Mouse (Mus musculus) heart, embryonic 16.5 days (tissue): Measurements from ENCODE around the gene Ehd4. TPM values are rescaled to one million over a fixed set of nuclear protein-coding genes. Genes with fewer than 3 reads are reported as not detected.
A peak's percentile ranks its signal among the peaks of the same experiment; 100 is the strongest.

ENCODE experiments used
- ATAC-seq: fragments of 200-750 bp; cut with Nextera tagmentation; replicated peaks from 2 replicates; pipeline ENCODE4 v1.8.0; 2017; ENCODE audit warnings: moderate number of reproducible peaks; ENCODE audit not compliant: insufficient read depth, low FRiP score; ENCODE audit errors: extremely low read depth
- H3K27ac ChIP-seq: fragments of 300-500 bp; sonication (generic); 2 replicates; pipeline ENCODE4 v1.5.1; 2014; ENCODE audit warnings: mild to moderate bottlenecking, low read length, control low read depth, moderate library complexity
- H3K27me3 ChIP-seq: fragments of 300-500 bp; sonication (generic); 2 replicates; pipeline ENCODE4 v1.6.1; 2014; ENCODE audit warnings: low read length, mixed read lengths; ENCODE audit not compliant: control insufficient read depth, insufficient read depth
- H3K36me3 ChIP-seq: fragments of 300-500 bp; sonication (generic); 2 replicates; pipeline ENCODE4 v1.6.1; 2014; ENCODE audit not compliant: control insufficient read depth, insufficient read depth
- H3K4me1 ChIP-seq: fragments of 300-500 bp; sonication (generic); 2 replicates; pipeline ENCODE4 v1.6.1; 2014; ENCODE audit warnings: low read length, mixed read lengths; ENCODE audit not compliant: control insufficient read depth, insufficient read depth
- H3K4me2 ChIP-seq: fragments of 300-500 bp; sonication (generic); 2 replicates; pipeline ENCODE4 v1.6.1; 2014; ENCODE audit warnings: low read depth, mild to moderate bottlenecking, control low read depth, low read length
- H3K4me3 ChIP-seq: fragments of 300-500 bp; sonication (generic); 2 replicates; pipeline ENCODE4 v1.5.1; 2014; ENCODE audit warnings: mild to moderate bottlenecking, control low read depth, low read length
- H3K9ac ChIP-seq: fragments of 300-500 bp; sonication (generic); 2 replicates; pipeline ENCODE4 v1.6.1; 2014; ENCODE audit warnings: low read length, control low read depth
- H3K9me3 ChIP-seq: fragments of 300-500 bp; sonication (generic); replicated peaks from 2 replicates; pipeline ENCODE4 v1.6.1; 2016; ENCODE audit warnings: low read length; ENCODE audit not compliant: control insufficient read depth
- WGBS: fragments of 180-500 bp; shearing (Covaris S2); extraction: QIAGEN DNeasy Blood & Tissue Kit; methylation state at CpG from one replicate; pipeline ENCODE4 v1.1.7; 2014; 5-methylcytosine and 5-hydroxymethylcytosine counted together
- polyA plus RNA-seq: library from polyadenylated mRNA; unstranded; fragments of >200 nt; fragmentation: Nextera tagmentation; extraction: Ambion mirVana; gene quantifications from 2 replicates; pipeline ENCODE4 v1.2.1, GENCODE M21; 2015

The Ehd4 gene
- polyA plus RNA-seq, 1 experiment from 2014 or later = 163 TPM

- Histone ChIP-seq H3K9me3 (no peaks in the 10 kb centered on the region), H3K9ac (no peak overlapping the region), H3K27ac (no peak overlapping the region), H3K4me1 (0 out of 2 replicates have a peak, but pooled peaks cover 7% of the 10 kb centered on the region), H3K27me3 (no peaks in the 10 kb centered on the region), H3K4me3 (no peak overlapping the region), H3K4me2 (no peak overlapping the region), H3K36me3 (peaks cover 13% of the 10 kb centered on the region)
- 90% methylated on average over 2 of the region's 2 CpGs for WGBS
- no peak for ATAC-seq
These were observed 66.5 kb downstream of the Ehd4 start for GRCm38 (mm10) chr2:120087897-120088296.

GRCm38 (mm10) chr2:120087391-120087790 is 67.0 kb downstream of the Ehd4 start:
- WGBS = 83% methylated on average over 3 of the region's 3 CpGs
- ATAC-seq = no peak
- H3K4me2 ChIP-seq = no peak overlapping the region
- H3K27me3 ChIP-seq = no peaks in the 10 kb centered on the region
- 0 out of 2 replicates have a peak, but pooled peaks cover under 1% of the 10 kb centered on the region for H3K9me3 ChIP-seq
- no peak overlapping the region for H3K27ac ChIP-seq
- H3K4me3 ChIP-seq = no peak overlapping the region
- H3K36me3 ChIP-seq = peaks cover 13% of the 10 kb centered on the region
- 0 out of 2 replicates have a peak, but pooled peaks cover 7% of the 10 kb centered on the region for H3K4me1 ChIP-seq
- no peak overlapping the region for H3K9ac ChIP-seq

GRCm38 (mm10) chr2:120086038-120086437 is 68.4 kb downstream of the Ehd4 start:
- Histone ChIP-seq H3K27me3 (no peaks in the 10 kb centered on the region), H3K4me1 (0 out of 2 replicates have a peak, but pooled peaks cover 7% of the 10 kb centered on the region), H3K27ac (no peak overlapping the region), H3K4me3 (no peak overlapping the region), H3K9ac (no peak overlapping the region), H3K4me2 (no peak overlapping the region), H3K9me3 (0 out of 2 replicates have a peak, but pooled peaks cover 4% of the 10 kb centered on the region), H3K36me3 (peaks cover 9% of the 10 kb centered on the region)
- ATAC-seq = no peak
- WGBS = 81% methylated on average over 3 of the region's 3 CpGs

- WGBS = 46% methylated on average over 14 of the region's 14 CpGs
- ATAC-seq = peak; percentile 82
These were observed 69.6 kb downstream of the Ehd4 start for GRCm38 (mm10) chr2:120084593-120085361.

GRCm38 (mm10) chr2:120082416-120082815 is 72.0 kb downstream of the Ehd4 start:
- Histone ChIP-seq H3K4me3 (no peak overlapping the region), H3K36me3 (no peaks in the 10 kb centered on the region), H3K27me3 (peaks cover under 1% of the 10 kb centered on the region), H3K9ac (no peak overlapping the region), H3K4me2 (no peak overlapping the region), H3K4me1 (0 out of 2 replicates have a peak, but pooled peaks cover 4% of the 10 kb centered on the region), H3K9me3 (0 out of 2 replicates have a peak, but pooled peaks cover 4% of the 10 kb centered on the region), H3K27ac (no peak overlapping the region)
- WGBS = 73% methylated on average over 2 of the region's 2 CpGs
- no peak for ATAC-seq

More at GRCm38 (mm10) chr2:120084593-120085361, 69.6 kb downstream of the Ehd4 start:
- Histone ChIP-seq H3K9ac (peak overlapping the region; percentile 53), H3K27ac (no peak overlapping the region), H3K9me3 (0 out of 2 replicates have a peak, but pooled peaks cover 4% of the 10 kb centered on the region), H3K27me3 (no peaks in the 10 kb centered on the region), H3K36me3 (peaks cover 4% of the 10 kb centered on the region), H3K4me3 (no peak overlapping the region), H3K4me2 (no peak overlapping the region), H3K4me1 (0 out of 2 replicates have a peak, but pooled peaks cover 4% of the 10 kb centered on the region)

- peaks cover 14% of the 10 kb centered on the region for H3K27me3 ChIP-seq
- no peaks in the 10 kb centered on the region for H3K36me3 ChIP-seq
- peak overlapping the region; percentile 44 for H3K4me3 ChIP-seq
- H3K9ac ChIP-seq = 0 out of 2 replicates have a peak overlapping the region, but pooled peaks have one; percentile 42
- no peak overlapping the region for H3K27ac ChIP-seq
- peaks cover 3% of the 10 kb centered on the region; the same call in 1 of the 2 replicates for H3K4me1 ChIP-seq
- ATAC-seq = 0 out of 2 replicates have a peak, but pooled peaks have one; percentile 47
- WGBS = 2% methylated on average over 36 of the region's 36 CpGs
- no peaks in the 10 kb centered on the region for H3K9me3 ChIP-seq
- peak overlapping the region; percentile 65 for H3K4me2 ChIP-seq
These were observed 78.2 kb downstream of the Ehd4 start for GRCm38 (mm10) chr2:120076076-120076705.

- H3K36me3 ChIP-seq = no peaks in the 10 kb centered on the region
- H3K27ac ChIP-seq = no peak overlapping the region
- peaks cover 3% of the 10 kb centered on the region; the same call in 1 of the 2 replicates for H3K4me1 ChIP-seq
- H3K4me3 ChIP-seq = no peak overlapping the region
- H3K4me2 ChIP-seq = no peak overlapping the region
- ATAC-seq = no peak
- H3K9me3 ChIP-seq = no peaks in the 10 kb centered on the region
- 78% methylated on average over 4 of the region's 4 CpGs for WGBS
- peaks cover 14% of the 10 kb centered on the region for H3K27me3 ChIP-seq
- H3K9ac ChIP-seq = no peak overlapping the region
These were observed 80.3 kb downstream of the Ehd4 start for GRCm38 (mm10) chr2:120074096-120074495.

- no peaks in the 10 kb centered on the region for H3K36me3 ChIP-seq
- H3K4me1 ChIP-seq = no peaks in the 10 kb centered on the region
- WGBS = 73% methylated on average over 8 of the region's 8 CpGs
- no peaks in the 10 kb centered on the region for H3K9me3 ChIP-seq
- no peaks in the 10 kb centered on the region for H3K27me3 ChIP-seq
- no peak overlapping the region for H3K9ac ChIP-seq
- no peak overlapping the region for H3K27ac ChIP-seq
- ATAC-seq = no peak
- H3K4me2 ChIP-seq = no peak overlapping the region
- H3K4me3 ChIP-seq = no peak overlapping the region
These were observed 84.9 kb downstream of the Ehd4 start for GRCm38 (mm10) chr2:120069466-120069990.
